Mouse (Mus musculus): ENCODE measurements around the gene Kctd8. TPM values are rescaled to one million over a fixed set of nuclear protein-coding genes. Genes with fewer than 3 reads are reported as not detected.

The Kctd8 gene
- polyA plus RNA-seq, 1 experiment from 2014 or later: 2.1 TPM

- H3K36me3 ChIP-seq: no peaks in the 10 kb centered on the region
- H3K27ac ChIP-seq: no peak overlapping the region
- no peak overlapping the region for H3K4me3 ChIP-seq
- no peaks in the 10 kb centered on the region for H3K4me1 ChIP-seq
- no peaks in the 10 kb centered on the region for H3K9me3 ChIP-seq (replicated peaks)
- no peak for DNase-seq (ENCODE audit: low spot score)
- H3K27me3 ChIP-seq (ENCODE audit: low read depth, poor library complexity, severe bottlenecking): no peaks in the 10 kb centered on the region
Observed at GRCm38 (mm10) chr5:69088912-69089311, 252.6 kb downstream of the Kctd8 start.

Small RNAs within 50 kb of the gene (microRNA-seq; reads per million reads assigned to microRNA genes)
- gene Gm24368: not detected

Other genes with a start within 250 kb of the Kctd8 start
- not detected in 2 replicates for gene Yipf7, start 201.0 kb upstream of the Kctd8 start, polyA plus RNA-seq (2016; fragmentation: Nextera tagmentation; extraction: Ambion mirVana)
- gene Guf1, start 215.2 kb upstream of the Kctd8 start, polyA plus RNA-seq (2016; fragmentation: Nextera tagmentation; extraction: Ambion mirVana): 42.0 and 53.8 TPM in 2 replicates